Mouse (Mus musculus) T-helper 17 cell (primary cell): Measurements from ENCODE around the gene Scnn1a.

Experiments
- in situ Hi-C, 2 experiments: fragments of 300-600 bp; cut with MboI, MseI; formaldehyde crosslinking; loops; 1 replicate in 1 of 2; 2 replicates in 1 of 2; pipeline ENCODE4 v1.15.1; 2025; ENCODE audit warnings: high pct_unique_total_duplicates in 2 of 2

The Scnn1a gene

GRCm38 (mm10) chr6:125338791-125339660, 18.6 kb downstream of the Scnn1a start:
- in situ Hi-C loops = no loop called here

- in situ Hi-C loops = no loop called here
Observed at GRCm38 (mm10) chr6:125340244-125340643, 19.8 kb downstream of the Scnn1a start.

- in situ Hi-C loops = no loop called here
Observed at GRCm38 (mm10) chr6:125342198-125342597, 21.7 kb downstream of the Scnn1a start.

- in situ Hi-C loops = no loop called here
Observed at GRCm38 (mm10) chr6:125344084-125344483, 23.6 kb downstream of the Scnn1a start.

GRCm38 (mm10) chr6:125344866-125345265, 24.4 kb downstream of the Scnn1a start:
- in situ Hi-C loops = no loop called here

- in situ Hi-C loops = no loop called here
Observed at GRCm38 (mm10) chr6:125345625-125346024, 25.2 kb downstream of the Scnn1a start.

- in situ Hi-C loops = no loop called here
Observed at GRCm38 (mm10) chr6:125346029-125346428, 25.6 kb downstream of the Scnn1a start.

GRCm38 (mm10) chr6:125348721-125349574, 28.5 kb downstream of the Scnn1a start, which contains the start of gene Tnfrsf1a:
Tnfrsf1a (plus strand) TSS chr6:125349362.
- in situ Hi-C loops = no loop called here

- in situ Hi-C loops = no loop called here
Observed at GRCm38 (mm10) chr6:125349575-125350230, 29.2 kb downstream of the Scnn1a start.

GRCm38 (mm10) chr6:125350231-125350994, 30.0 kb downstream of the Scnn1a start:
- in situ Hi-C loops = no loop called here

GRCm38 (mm10) chr6:125350995-125351324, 30.5 kb downstream of the Scnn1a start:
- in situ Hi-C loops = no loop called here

GRCm38 (mm10) chr6:125351368-125352045, 31.0 kb downstream of the Scnn1a start:
- in situ Hi-C loops = no loop called here

- in situ Hi-C loops = no loop called here
Observed at GRCm38 (mm10) chr6:125352046-125352384, 31.6 kb downstream of the Scnn1a start.

GRCm38 (mm10) chr6:125352811-125353210, 32.4 kb downstream of the Scnn1a start:
- in situ Hi-C loops = no loop called here

GRCm38 (mm10) chr6:125353221-125353620, 32.8 kb downstream of the Scnn1a start:
- in situ Hi-C loops = no loop called here

GRCm38 (mm10) chr6:125353655-125354054, 33.2 kb downstream of the Scnn1a start:
- in situ Hi-C loops = no loop called here

- in situ Hi-C loops = no loop called here
Observed at GRCm38 (mm10) chr6:125354352-125355151, 34.1 kb downstream of the Scnn1a start.

GRCm38 (mm10) chr6:125355197-125355741, 34.8 kb downstream of the Scnn1a start:
- in situ Hi-C loops = no loop called here

GRCm38 (mm10) chr6:125356264-125356663, 35.8 kb downstream of the Scnn1a start:
- in situ Hi-C loops = no loop called here

GRCm38 (mm10) chr6:125357334-125357733, 36.9 kb downstream of the Scnn1a start:
- in situ Hi-C loops = no loop called here
